Mouse (Mus musculus): ENCODE measurements around the gene Cstf1. TPM values are rescaled to one million over a fixed set of nuclear protein-coding genes. Genes with fewer than 3 reads are reported as not detected.

The Cstf1 gene
- total and polyA plus RNA-seq, 3 experiments = 44.2 to 62.1 (median 53.2) TPM

- TF ChIP-seq ZKSCAN1 (IDR thresholded peaks at IDR 0.05; ENCODE audit: borderline replicate concordance, low read depth, low read length) = no peak
- no peak for TF ChIP-seq E2F4 (IDR thresholded peaks at IDR 0.05; ENCODE audit: insufficient replicate concordance, low read depth, low read length)
- no peak for TF ChIP-seq TCF12 (IDR thresholded peaks at IDR 0.05; ENCODE audit: low read depth, low read length)
- no peak for TF ChIP-seq KAT2A (IDR thresholded peaks at IDR 0.05; ENCODE audit: insufficient replicate concordance, low read length)
- TF ChIP-seq MAZ (IDR thresholded peaks at IDR 0.05; ENCODE audit: low read depth, low read length) = no peak
- TF ChIP-seq ETS1 (conservative IDR thresholded peaks at IDR 0.05; ENCODE audit: low read depth, low read length) = no peak
- no peak for TF ChIP-seq MEF2A (IDR thresholded peaks at IDR 0.05; ENCODE audit: borderline replicate concordance, low read depth, low read length)
- TF ChIP-seq CTCF (conservative IDR thresholded peaks at IDR 0.05 in 1 of 2, IDR thresholded peaks at IDR 0.05 in 1 of 2; ENCODE audit: low read depth in 2 of 2, low read length in 2 of 2) = no peak
- TF ChIP-seq CHD2 (IDR thresholded peaks at IDR 0.05; ENCODE audit: low read length) = no peak
- TF ChIP-seq NELFE (IDR thresholded peaks at IDR 0.05; ENCODE audit: low read depth, low read length) = no peak
- TF ChIP-seq SMC3 (IDR thresholded peaks at IDR 0.05; ENCODE audit: low read depth, low read length) = no peak
- no peak overlapping the region for H3K9ac ChIP-seq (ENCODE audit: insufficient read depth, low read depth)
- H3K27ac ChIP-seq (ENCODE audit: insufficient read depth, low read depth) = no peak overlapping the region
- H3K9me3 ChIP-seq (replicated peaks; ENCODE audit: low read length) = peaks cover 21% of the 10 kb centered on the region
- dilution Hi-C loops (cut with MboI; ENCODE audit: extremely low pct_ligation_motif_present, extremely low pct_unique_long_range_greater_than_20kb, low sequenced_read_pairs) = no loop called here
- no peaks in the 10 kb centered on the region for H3K79me2 ChIP-seq (replicated peaks; ENCODE audit: control insufficient read depth, extremely low read depth, insufficient read depth, poor library complexity, severe bottlenecking)
- no peak overlapping the region for H3K4me2 ChIP-seq (ENCODE audit: insufficient read depth, low read depth, poor library complexity, severe bottlenecking)
- no peak overlapping the region for H3K4me3 ChIP-seq (replicated peaks in 1 of 3; ENCODE audit: low read depth in 2 of 3, low read length in 2 of 3, poor library complexity in 1 of 3)
- H3K36me3 ChIP-seq (replicated peaks in 1 of 2; ENCODE audit: control insufficient read depth in 1 of 2, insufficient read depth in 1 of 2, low read length in 1 of 2) = no peaks in the 10 kb centered on the region
- in situ Hi-C loops (cut with MboI; ENCODE audit: low pct_ligation_motif_present, low pct_unique_long_range_greater_than_20kb, low sequenced_read_pairs) = no loop called here
- 0 out of 4 replicates have a peak, but pooled peaks cover 2 to 5% of the 10 kb centered on the region in 2 experiments for H3K4me1 ChIP-seq (ENCODE audit: control insufficient read depth in 1 of 2, insufficient read depth in 2 of 2)
- DNase-seq (ENCODE audit: extremely low read depth) = no peak
- H3K27me3 ChIP-seq (replicated peaks) = peaks cover 70% of the 10 kb centered on the region
Observed at GRCm38 (mm10) chr2:172340936-172341335, 29.5 kb upstream of the Cstf1 start.

- no peak overlapping the region for H3K4me3 ChIP-seq (replicated peaks in 1 of 3; ENCODE audit: low read depth in 2 of 3, low read length in 2 of 3, poor library complexity in 1 of 3)
- H3K36me3 ChIP-seq (replicated peaks in 1 of 2; ENCODE audit: control insufficient read depth in 1 of 2, insufficient read depth in 1 of 2, low read length in 1 of 2) = no peaks in the 10 kb centered on the region
- H3K4me2 ChIP-seq (ENCODE audit: insufficient read depth, low read depth, poor library complexity, severe bottlenecking) = no peak overlapping the region
- in situ Hi-C loops (cut with MboI; ENCODE audit: low pct_ligation_motif_present, low pct_unique_long_range_greater_than_20kb, low sequenced_read_pairs) (no loop called here), dilution Hi-C loops (cut with MboI; ENCODE audit: extremely low pct_ligation_motif_present, extremely low pct_unique_long_range_greater_than_20kb, low sequenced_read_pairs) (no loop called here)
- no peak for DNase-seq (ENCODE audit: extremely low read depth)
- H3K27me3 ChIP-seq (replicated peaks) = peaks cover 68% of the 10 kb centered on the region
- 0 out of 4 replicates have a peak, but pooled peaks cover 2 to 5% of the 10 kb centered on the region in 2 experiments for H3K4me1 ChIP-seq (ENCODE audit: control insufficient read depth in 1 of 2, insufficient read depth in 2 of 2)
- H3K27ac ChIP-seq (ENCODE audit: insufficient read depth, low read depth) = no peak overlapping the region
- no peaks in the 10 kb centered on the region for H3K79me2 ChIP-seq (replicated peaks; ENCODE audit: control insufficient read depth, extremely low read depth, insufficient read depth, poor library complexity, severe bottlenecking)
- peaks cover 17% of the 10 kb centered on the region for H3K9me3 ChIP-seq (replicated peaks; ENCODE audit: low read length)
- no peak for TF ChIP-seq NRF1 (IDR thresholded peaks at IDR 0.05; ENCODE audit: low read depth, low read length)
- TF ChIP-seq KAT2A (IDR thresholded peaks at IDR 0.05; ENCODE audit: insufficient replicate concordance, low read length) = no peak
- H3K9ac ChIP-seq (ENCODE audit: insufficient read depth, low read depth) = no peak overlapping the region
Observed at GRCm38 (mm10) chr2:172341606-172342005, 28.9 kb upstream of the Cstf1 start.

GRCm38 (mm10) chr2:172343751-172344150, 26.7 kb upstream of the Cstf1 start:
- Histone ChIP-seq H3K4me3 (replicated peaks in 1 of 3; ENCODE audit: low read depth in 2 of 3, low read length in 2 of 3, poor library complexity in 1 of 3) (no peak overlapping the region), H3K79me2 (replicated peaks; ENCODE audit: control insufficient read depth, extremely low read depth, insufficient read depth, poor library complexity, severe bottlenecking) (no peaks in the 10 kb centered on the region), H3K27me3 (replicated peaks) (peaks cover 50% of the 10 kb centered on the region), H3K27ac (ENCODE audit: insufficient read depth, low read depth) (no peak overlapping the region), H3K4me1 (ENCODE audit: control insufficient read depth in 1 of 2, insufficient read depth in 2 of 2) (0 out of 4 replicates have a peak, but pooled peaks cover 2 to 5% of the 10 kb centered on the region in 2 experiments), H3K9ac (ENCODE audit: insufficient read depth, low read depth) (no peak overlapping the region), H3K9me3 (replicated peaks; ENCODE audit: low read length) (peaks cover 9% of the 10 kb centered on the region), H3K36me3 (replicated peaks in 1 of 2; ENCODE audit: control insufficient read depth in 1 of 2, insufficient read depth in 1 of 2, low read length in 1 of 2) (no peaks in the 10 kb centered on the region), H3K4me2 (ENCODE audit: insufficient read depth, low read depth, poor library complexity, severe bottlenecking) (no peak overlapping the region)
- TF ChIP-seq MAX (IDR thresholded peaks at IDR 0.05; ENCODE audit: low read length) (no peak), MYC (IDR thresholded peaks at IDR 0.05; ENCODE audit: low read depth, low read length) (no peak), MEF2A (IDR thresholded peaks at IDR 0.05; ENCODE audit: borderline replicate concordance, low read depth, low read length) (no peak), MAFK (IDR thresholded peaks at IDR 0.05; ENCODE audit: insufficient replicate concordance, low read length) (no peak), BHLHE40 (IDR thresholded peaks at IDR 0.05; ENCODE audit: low read depth, low read length) (no peak), NRF1 (IDR thresholded peaks at IDR 0.05; ENCODE audit: low read depth, low read length) (no peak), ZNF384 (IDR thresholded peaks at IDR 0.05; ENCODE audit: low read depth, low read length) (no peak), JUND (conservative IDR thresholded peaks at IDR 0.05; ENCODE audit: low read depth, low read length) (no peak)
- dilution Hi-C loops (cut with MboI; ENCODE audit: extremely low pct_ligation_motif_present, extremely low pct_unique_long_range_greater_than_20kb, low sequenced_read_pairs) = no loop called here
- no peak for DNase-seq (ENCODE audit: extremely low read depth)
- in situ Hi-C loops (cut with MboI; ENCODE audit: low pct_ligation_motif_present, low pct_unique_long_range_greater_than_20kb, low sequenced_read_pairs) = no loop called here
